ENCODE assay signal across 8 mouse cellular contexts in genomic region chr10:75182151-75182774, GRCm38 (mm10). TPM values are rescaled to one million over a fixed set of nuclear protein-coding genes. Genes with fewer than 3 reads are reported as not detected.
DNase-seq lines count a peak whose midpoint lies in the region; ATAC-seq and TF ChIP-seq lines count a peak whose summit lies in the region.

No protein-coding gene starts in this region.

- no peak overlapping the region for H3K9ac ChIP-seq in ES-E14 (ENCODE audit: insufficient read depth, low read depth, low read length, poor library complexity, severe bottlenecking)
- H3K9ac ChIP-seq in hindbrain, embryonic 11.5 days (ENCODE audit: low read depth, low read length): no peak overlapping the region

- peaks cover 19% of the 10 kb centered on the region; the same call in 1 of the 2 replicates for H3K36me3 ChIP-seq in ES-E14 (ENCODE audit: control insufficient read depth, insufficient read depth, low read length, poor library complexity, severe bottlenecking)
- H3K36me3 ChIP-seq in forebrain, embryonic 10.5 days (replicated peaks): peaks cover 85% of the 10 kb centered on the region
- peaks cover 8% of the 10 kb centered on the region; the same call in 1 of the 2 replicates for H3K36me3 ChIP-seq in hindbrain, embryonic 11.5 days (ENCODE audit: control insufficient read depth, insufficient read depth, low read length)

- H3K9me3 ChIP-seq in ES-E14 (ENCODE audit: control insufficient read depth, insufficient read depth, low read depth, low read length): no peaks in the 10 kb centered on the region
- H3K9me3 ChIP-seq in forebrain, embryonic 10.5 days: no peaks in the 10 kb centered on the region; the same call in 1 of the 2 replicates
- no peaks in the 10 kb centered on the region for H3K9me3 ChIP-seq in hindbrain, embryonic 11.5 days (ENCODE audit: control insufficient read depth, low read length)

- TF ChIP-seq CTCF in brain, embryonic 14.5 days (IDR thresholded peaks at IDR 0.05; ENCODE audit: borderline replicate concordance, extremely low read depth, insufficient read depth, insufficient read length): peak; percentile 91

- WGBS in forebrain, embryonic 10.5 days: 62% methylated on average over 14 of the region's 14 CpGs
- WGBS in hindbrain, embryonic 11.5 days: 58% methylated on average over 14 of the region's 14 CpGs

- H3K4me3 ChIP-seq in ES-E14 (ENCODE audit: insufficient read depth in 1 of 2, low read depth in 1 of 2, low read length in 2 of 2, poor library complexity in 1 of 2, severe bottlenecking in 1 of 2): no peak overlapping the region
- H3K4me3 ChIP-seq in forebrain, embryonic 10.5 days: no peak overlapping the region
- no peak overlapping the region for H3K4me3 ChIP-seq in hindbrain, embryonic 11.5 days (ENCODE audit: low read depth, low read length)

- TF ChIP-seq POLR2A in brain, embryonic 14.5 days (IDR thresholded peaks at IDR 0.05; ENCODE audit: borderline replicate concordance, extremely low read depth, insufficient read depth, insufficient read length, poor library complexity, severe bottlenecking): no peak

- peak; percentile 60 for DNase-seq in ES-E14 (ENCODE audit: low read depth, low spot score)
- DNase-seq in brain, embryonic 14.5 days (ENCODE audit: low read depth): peak; percentile 84
- peak; percentile 55 for DNase-seq in forebrain, embryonic 10.5 days (ENCODE audit: extremely low spot score, low spot score)
- DNase-seq in hindbrain, embryonic 11.5 days (ENCODE audit: low spot score): peak; percentile 78
- DNase-seq in layer of hippocampus, postnatal 14 days (ENCODE audit: low spot score in 2 of 2): peak; percentile 77
- peak; percentile 83 for DNase-seq in lung, postnatal 25 days (ENCODE audit: low spot score)
- DNase-seq in retina, postnatal 7 days (ENCODE audit: low read depth, low spot score): peak; percentile 42
- DNase-seq in thymus, postnatal 36 days: peak; percentile 66 to 67

- peaks cover 3 to 17% of the 10 kb centered on the region in 2 experiments; a peak in 3 of 4 replicates for H3K4me1 ChIP-seq in ES-E14 (ENCODE audit: control insufficient read depth in 2 of 2, insufficient read depth in 2 of 2, low read length in 2 of 2, poor library complexity in 1 of 2)
- no peaks in the 10 kb centered on the region for H3K4me1 ChIP-seq in forebrain, embryonic 10.5 days
- no peaks in the 10 kb centered on the region for H3K4me1 ChIP-seq in hindbrain, embryonic 11.5 days (replicated peaks; ENCODE audit: control insufficient read depth, insufficient read depth, low read length)

- in situ Hi-C loops in ES-E14 (cut with MboI; ENCODE audit: low sequenced_read_pairs in 2 of 2, unreplicated experiment in 2 of 2): no loop called here

- no peak overlapping the region for H3K4me2 ChIP-seq in hindbrain, embryonic 11.5 days (replicated peaks; ENCODE audit: low read depth, low read length)

- ATAC-seq in hindbrain, embryonic 11.5 days (ENCODE audit: low FRiP score): peak; percentile 34; the same call in 1 of the 2 replicates

- H3K27me3 ChIP-seq in forebrain, embryonic 10.5 days (ENCODE audit: poor library complexity, severe bottlenecking): no peaks in the 10 kb centered on the region
- H3K27me3 ChIP-seq in hindbrain, embryonic 11.5 days (ENCODE audit: control insufficient read depth, insufficient read depth, low read length): no peaks in the 10 kb centered on the region

- H3K27ac ChIP-seq in ES-E14 (ENCODE audit: insufficient read depth, low read depth, low read length, poor library complexity, severe bottlenecking): no peak overlapping the region
- no peak overlapping the region for H3K27ac ChIP-seq in forebrain, embryonic 10.5 days
- no peak overlapping the region for H3K27ac ChIP-seq in hindbrain, embryonic 11.5 days (ENCODE audit: low read depth, low read length)

TF ChIP-seq in ES-E14, 5 proteins besides CTCF, POLR2A, EP300 and RAD21:
- TF ChIP-seq CHD2 (IDR thresholded peaks at IDR 0.05; ENCODE audit: low read depth, low read length) (no peak), ZC3H11A (IDR thresholded peaks at IDR 0.05; ENCODE audit: borderline replicate concordance, low read depth, low read length) (peak; percentile 63; the same call in 1 of the 2 replicates), MAFK (IDR thresholded peaks at IDR 0.05; ENCODE audit: insufficient read depth, low read depth, low read length) (no peak)

RNA-seq across cellular contexts. Expression of gene Specc1l, which starts 29.6 kb away (rescaled TPM):
- 23.5 TPM in 2 replicates for total RNA-seq in ES-E14 (2012; rRNA removed)
- polyA plus RNA-seq in brain, embryonic 14.5 days (2012; rRNA removed): 28.4 and 42.0 TPM in 2 replicates
- polyA plus RNA-seq in forebrain, embryonic 10.5 days (2016; fragmentation: Nextera tagmentation; extraction: Ambion mirVana): 34.2 and 36.5 TPM in 2 replicates
- polyA plus RNA-seq in hindbrain, embryonic 11.5 days (2014; fragmentation: Nextera tagmentation; extraction: Ambion mirVana): 21.5 and 27.3 TPM in 2 replicates
- 10 to 100 TPM; 46.5 to 49.5 TPM for total RNA-seq in layer of hippocampus, postnatal 14 days (2021)
